Mouse (Mus musculus) neural tube, embryonic 11.5 days (tissue): Measurements from ENCODE around the gene Dst. TPM values are rescaled to one million over a fixed set of nuclear protein-coding genes. Genes with fewer than 3 reads are reported as not detected.
A peak's percentile ranks its signal among the peaks of the same experiment; 100 is the strongest.

Source experiments
- ATAC-seq: fragments of 200-750 bp; cut with Nextera tagmentation; 2 replicates; pipeline ENCODE4 v1.8.0; 2017; ENCODE audit warnings: moderate number of reproducible peaks, mild to moderate bottlenecking, moderate TSS enrichment, moderate library complexity; ENCODE audit not compliant: insufficient read depth, low FRiP score, low TSS enrichment
- DNase-seq: peaks from one replicate; pipeline ENCODE4 v3.0.0-alpha.2; 2015; ENCODE audit warnings: low spot score
- H3K27ac ChIP-seq: fragments of 300-500 bp; sonication (generic); 2 replicates; pipeline ENCODE4 v1.5.1; 2014; ENCODE audit warnings: low read depth, mild to moderate bottlenecking, low read length
- H3K27me3 ChIP-seq: fragments of 300-500 bp; sonication (generic); 2 replicates; pipeline ENCODE4 v1.6.1; 2014; ENCODE audit warnings: mild to moderate bottlenecking, low read length, mixed read lengths; ENCODE audit not compliant: control insufficient read depth, insufficient read depth
- H3K36me3 ChIP-seq: fragments of 300-500 bp; sonication (generic); 2 replicates; pipeline ENCODE4 v1.6.1; 2014; ENCODE audit warnings: mild to moderate bottlenecking, low read length, moderate library complexity, mixed read lengths; ENCODE audit not compliant: control insufficient read depth, insufficient read depth
- H3K4me1 ChIP-seq: fragments of 300-500 bp; sonication (generic); 2 replicates; pipeline ENCODE4 v1.6.1; 2014; ENCODE audit warnings: low read length, mixed read lengths; ENCODE audit not compliant: control insufficient read depth, insufficient read depth
- H3K4me2 ChIP-seq: fragments of 300-500 bp; sonication (generic); 2 replicates; pipeline ENCODE4 v1.6.1; 2014; ENCODE audit warnings: low read depth, mild to moderate bottlenecking, moderate library complexity
- H3K4me3 ChIP-seq: fragments of 300-500 bp; sonication (generic); 2 replicates; pipeline ENCODE4 v1.5.1; 2014; ENCODE audit warnings: low read depth, low read length
- H3K9ac ChIP-seq: fragments of 300-500 bp; sonication (generic); 2 replicates; pipeline ENCODE4 v1.6.1; 2014; ENCODE audit warnings: mild to moderate bottlenecking, low read length
- H3K9me3 ChIP-seq: fragments of 300-500 bp; sonication (generic); 2 replicates; pipeline ENCODE4 v1.6.1; 2016; ENCODE audit warnings: low read length; ENCODE audit not compliant: control insufficient read depth
- WGBS: fragments of 180-500 bp; shearing (Covaris S2); extraction: QIAGEN DNeasy Blood & Tissue Kit; methylation state at CpG from one replicate; pipeline ENCODE4 v1.1.7; 2014; 5-methylcytosine and 5-hydroxymethylcytosine counted together
- polyA plus RNA-seq: library from polyadenylated mRNA; unstranded; fragments of >200 nt; fragmentation: Nextera tagmentation; extraction: Ambion mirVana; gene quantifications from 2 replicates; pipeline ENCODE4 v1.2.1, GENCODE M21; 2014

The Dst gene
- 42.2 and 46.2 TPM in 2 replicates for polyA plus RNA-seq

DNA sequence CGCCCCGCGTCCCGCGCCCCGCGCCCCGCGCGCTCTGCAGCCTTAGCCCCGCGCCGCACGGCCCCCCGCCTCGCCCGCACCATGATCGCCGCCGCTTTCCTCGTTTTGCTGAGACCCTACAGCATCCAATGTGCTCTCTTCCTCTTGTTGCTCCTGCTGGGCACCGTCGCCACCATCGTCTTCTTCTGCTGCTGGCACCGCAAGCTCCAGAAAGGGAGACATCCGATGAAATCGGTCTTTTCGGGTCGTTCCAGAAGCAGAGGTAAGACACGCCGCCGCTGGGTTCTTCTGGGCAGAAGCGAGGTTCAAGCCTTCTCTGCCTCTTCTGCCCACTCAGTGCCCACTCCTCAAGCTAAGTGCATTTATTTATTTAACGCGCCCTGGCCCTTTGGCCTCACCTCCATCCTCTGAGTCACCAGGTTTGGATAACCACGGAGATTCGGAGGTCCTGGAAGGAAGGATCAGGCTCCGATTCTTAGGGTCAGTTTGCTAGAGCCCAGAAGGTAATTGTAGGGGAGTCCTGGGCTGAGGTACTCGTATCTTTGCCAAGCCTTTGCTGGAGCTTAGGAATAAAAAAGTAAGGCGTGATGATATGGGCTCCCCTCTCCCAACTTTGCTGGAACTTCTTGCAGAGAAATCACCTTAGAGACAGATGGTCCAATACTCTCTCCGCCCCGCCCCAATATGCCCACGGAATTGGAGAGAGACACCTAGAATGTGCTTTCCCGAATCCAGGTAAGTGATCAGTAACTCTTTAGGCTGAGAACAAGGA, at the start of gene Dst:
Dst (plus strand) TSS at position 35 of the 772 bp plus-strand sequence.
- H3K27ac ChIP-seq: no peak within 1 kb of the TSS
- no peak; the same call in 1 of the 2 replicates for ATAC-seq
- WGBS: 4% methylated on average over 41 of the region's 44 CpGs

DNA sequence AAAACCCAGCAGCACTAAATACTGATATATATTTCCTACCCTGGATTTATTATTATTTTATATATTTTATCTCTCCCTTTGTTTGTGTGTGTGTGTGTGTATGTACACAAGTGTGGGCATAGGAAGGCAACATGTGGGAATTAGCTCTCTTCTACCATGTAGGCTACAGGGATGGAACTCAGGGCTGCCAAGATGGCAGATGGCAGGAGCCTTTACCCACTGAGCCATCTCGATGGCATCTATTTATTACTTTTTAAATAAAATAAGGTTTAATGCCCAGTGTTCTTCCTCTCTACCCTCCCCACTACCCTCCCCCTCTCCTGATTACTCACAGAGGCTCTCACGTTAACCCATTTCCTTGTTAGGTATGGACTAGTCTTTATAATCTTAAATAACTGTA, 39.0 kb upstream of the Dst start:
- Histone ChIP-seq H3K4me3 (no peak overlapping the region), H3K9me3 (no peaks in the 10 kb centered on the region), H3K9ac (no peak overlapping the region), H3K27me3 (no peaks in the 10 kb centered on the region), H3K27ac (no peak overlapping the region), H3K36me3 (no peaks in the 10 kb centered on the region), H3K4me2 (no peak overlapping the region), H3K4me1 (no peaks in the 10 kb centered on the region)
- 92% methylated on average over 2 of the region's 2 CpGs for WGBS
- ATAC-seq (no peak), DNase-seq (no peak)

More for the DNA sequence above, at the start of gene Dst:
- Histone ChIP-seq H3K4me2 (peak within 1 kb of the TSS; percentile 66), H3K9me3 (no peaks in the 10 kb centered on the region), H3K9ac (peak within 1 kb of the TSS; percentile 71), H3K27me3 (peaks cover 6% of the 10 kb centered on the region), H3K4me1 (no peaks in the 10 kb centered on the region), H3K36me3 (no peaks in the 10 kb centered on the region), H3K4me3 (peak within 1 kb of the TSS; percentile 63)
- no peak for DNase-seq

DNA sequence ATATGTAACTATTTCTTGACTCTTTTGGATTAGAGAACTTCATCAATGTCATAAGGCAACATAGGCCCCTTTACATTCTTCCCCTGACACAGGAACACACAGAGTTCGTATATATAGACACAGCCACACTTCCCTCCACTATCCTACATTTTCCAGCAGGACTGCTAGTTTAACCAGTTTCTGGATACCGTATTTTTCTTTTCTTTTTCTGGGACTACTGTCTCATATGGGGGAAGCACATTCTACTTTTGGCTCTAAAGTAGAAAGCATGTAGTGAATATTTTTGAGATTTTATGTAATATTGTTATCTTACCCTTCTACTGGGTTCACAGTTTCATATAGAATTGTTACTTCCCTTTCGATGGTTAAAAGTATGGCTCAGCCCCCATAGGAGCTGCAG, 38.6 kb upstream of the Dst start:
- DNase-seq: no peak
- ATAC-seq: no peak

DNA sequence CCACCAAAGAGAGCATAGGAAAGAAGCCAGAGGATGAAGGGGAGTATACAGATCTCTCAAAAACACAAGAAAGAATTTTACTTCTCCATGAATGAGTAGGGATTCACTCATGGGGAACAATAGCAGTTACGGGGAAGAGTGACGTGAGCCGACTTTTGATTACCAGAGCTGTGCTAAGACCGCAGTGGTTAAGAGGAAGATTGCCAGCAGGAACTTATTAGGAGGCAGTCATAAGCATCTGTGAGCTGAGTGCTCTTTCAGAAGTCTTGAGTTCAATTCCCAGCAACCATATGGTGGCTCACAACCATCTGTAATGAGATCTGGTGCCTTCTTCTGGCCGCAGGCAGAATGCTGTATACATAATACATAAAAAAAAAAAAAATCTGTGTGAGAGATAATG, 34.5 kb upstream of the Dst start:
- no peak overlapping the region for H3K4me3 ChIP-seq
- H3K9me3 ChIP-seq: no peaks in the 10 kb centered on the region
- no peak overlapping the region for H3K4me2 ChIP-seq
- H3K4me1 ChIP-seq: no peaks in the 10 kb centered on the region
- no peak overlapping the region for H3K27ac ChIP-seq
- no peak overlapping the region for H3K9ac ChIP-seq
- no peak for ATAC-seq
- WGBS: 89% methylated on average over 5 of the region's 5 CpGs
- no peaks in the 10 kb centered on the region for H3K36me3 ChIP-seq
- H3K27me3 ChIP-seq: no peaks in the 10 kb centered on the region
- DNase-seq: no peak

More for the DNA sequence above, 38.6 kb upstream of the Dst start:
- Histone ChIP-seq H3K4me2 (no peak overlapping the region), H3K9me3 (no peaks in the 10 kb centered on the region), H3K36me3 (no peaks in the 10 kb centered on the region), H3K27ac (no peak overlapping the region), H3K4me1 (no peaks in the 10 kb centered on the region), H3K9ac (no peak overlapping the region), H3K4me3 (no peak overlapping the region), H3K27me3 (no peaks in the 10 kb centered on the region)
- 94% methylated on average over 3 of the region's 3 CpGs for WGBS

DNA sequence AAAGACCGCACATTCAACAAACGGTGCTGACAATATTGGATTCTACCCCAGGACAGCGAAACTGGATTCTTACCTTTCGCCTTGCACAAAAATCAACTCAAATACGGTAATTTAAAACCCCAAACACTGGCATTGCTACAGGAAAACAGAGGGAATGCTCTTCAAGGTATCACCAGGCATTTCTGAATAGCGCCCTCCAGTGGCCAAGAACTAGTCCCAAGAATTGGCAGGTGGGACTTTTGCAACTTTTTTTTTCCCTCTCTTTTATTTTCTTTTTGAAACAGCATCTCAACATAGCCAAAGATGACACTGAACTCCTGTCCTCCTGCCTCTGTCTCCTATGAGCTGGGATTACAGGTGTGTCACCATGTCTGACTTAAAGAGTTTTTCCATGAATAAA, 32.3 kb upstream of the Dst start:
- DNase-seq (peak; percentile 34), ATAC-seq (no peak)
- no peaks in the 10 kb centered on the region for H3K27me3 ChIP-seq
- no peaks in the 10 kb centered on the region for H3K4me1 ChIP-seq
- no peak overlapping the region for H3K4me2 ChIP-seq
- H3K4me3 ChIP-seq: no peak overlapping the region
- H3K9ac ChIP-seq: no peak overlapping the region
- H3K36me3 ChIP-seq: no peaks in the 10 kb centered on the region
- no peaks in the 10 kb centered on the region for H3K9me3 ChIP-seq
- 57% methylated on average over 6 of the region's 6 CpGs for WGBS
- H3K27ac ChIP-seq: no peak overlapping the region

DNA sequence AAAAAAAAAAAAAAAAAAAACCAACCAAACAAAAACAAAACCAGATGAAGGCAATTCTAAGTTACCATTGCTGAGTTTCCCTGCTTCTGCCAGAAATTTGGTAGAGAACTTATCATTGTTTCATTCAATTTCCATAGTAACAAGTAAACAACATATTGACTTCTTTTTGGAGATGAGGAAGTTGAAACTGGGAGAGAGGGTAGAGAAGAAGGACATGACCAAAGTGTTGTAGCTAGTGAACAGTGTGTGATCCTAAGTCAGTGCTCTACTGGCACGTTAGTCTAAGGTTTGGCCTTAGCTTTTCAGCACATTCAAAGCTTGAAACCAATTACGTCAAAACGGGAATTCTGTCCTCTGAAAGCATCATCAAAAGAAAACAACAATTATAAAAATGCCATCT, 31.6 kb upstream of the Dst start:
- H3K27me3 ChIP-seq: no peaks in the 10 kb centered on the region
- H3K9ac ChIP-seq: no peak overlapping the region
- no peak overlapping the region for H3K4me2 ChIP-seq
- H3K4me3 ChIP-seq: no peak overlapping the region
- no peaks in the 10 kb centered on the region for H3K36me3 ChIP-seq
- 83% methylated on average over 3 of the region's 3 CpGs for WGBS
- no peak overlapping the region for H3K27ac ChIP-seq
- H3K9me3 ChIP-seq: no peaks in the 10 kb centered on the region
- no peaks in the 10 kb centered on the region for H3K4me1 ChIP-seq
- ATAC-seq (no peak), DNase-seq (no peak)

DNA sequence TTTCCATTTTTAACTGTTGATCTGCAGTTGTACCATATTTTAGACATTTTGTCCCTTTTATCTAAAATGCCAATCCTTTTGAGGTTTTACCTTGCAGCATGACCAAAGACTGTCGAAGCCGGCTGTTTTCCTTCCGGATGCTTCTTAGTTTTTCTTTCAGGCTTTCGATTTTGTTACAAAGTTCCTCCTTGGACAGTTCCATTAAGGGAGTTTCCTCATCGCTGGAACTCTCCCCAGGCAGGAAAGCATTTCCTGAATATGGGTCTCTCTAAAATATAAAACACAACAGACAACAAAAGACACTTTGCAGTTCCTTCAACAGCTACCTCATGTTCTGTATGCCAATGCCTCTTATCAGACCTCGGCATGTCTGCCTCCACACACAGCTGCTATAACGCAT, 29.9 kb upstream of the Dst start:
- no peak for DNase-seq
- H3K9me3 ChIP-seq: no peaks in the 10 kb centered on the region
- no peak overlapping the region for H3K27ac ChIP-seq
- no peak for ATAC-seq
- H3K4me2 ChIP-seq: no peak overlapping the region
- 89% methylated on average over 7 of the region's 7 CpGs for WGBS
- no peaks in the 10 kb centered on the region for H3K36me3 ChIP-seq
- H3K9ac ChIP-seq: no peak overlapping the region
- no peaks in the 10 kb centered on the region for H3K4me1 ChIP-seq
- H3K4me3 ChIP-seq: no peak overlapping the region
- no peaks in the 10 kb centered on the region for H3K27me3 ChIP-seq

DNA sequence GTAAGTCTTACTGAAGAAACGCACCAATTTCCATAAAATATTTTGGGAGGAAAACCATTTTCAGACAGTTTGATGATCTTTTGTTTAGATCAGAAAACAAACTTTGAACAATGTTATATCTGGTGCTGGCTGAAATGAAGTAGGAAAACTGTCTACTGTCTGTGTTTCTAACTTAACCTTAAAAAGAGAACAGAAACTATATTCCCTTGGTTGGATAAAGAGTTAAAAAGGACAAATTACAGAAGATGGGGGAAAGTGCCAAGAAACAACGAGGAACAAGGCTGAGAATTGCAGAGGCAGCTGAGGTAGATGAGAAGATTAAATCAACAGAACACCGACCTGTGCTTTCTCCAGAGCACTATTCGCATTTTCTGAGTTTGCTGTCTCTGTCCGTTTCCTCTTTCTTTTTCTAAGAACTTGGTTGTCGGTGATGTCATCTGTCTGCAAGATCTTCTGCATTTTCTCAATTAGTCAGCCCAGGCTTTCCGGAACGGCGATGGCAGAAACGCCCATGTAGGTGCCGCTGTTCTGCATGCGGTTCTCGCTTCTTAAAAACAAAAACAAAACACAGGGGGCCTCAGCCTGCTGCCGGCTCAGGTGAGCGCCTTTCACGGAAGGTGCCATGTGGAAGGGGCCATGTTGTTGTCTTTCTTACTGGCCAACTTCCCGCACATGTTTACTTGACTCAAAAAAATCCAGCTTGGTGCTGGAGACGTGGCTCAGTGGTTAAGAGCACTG, 24.8 kb upstream of the Dst start:
- Histone ChIP-seq H3K4me2 (peak overlapping the region; percentile 12; the same call in 1 of the 2 replicates), H3K4me3 (no peak overlapping the region)
- WGBS: 29% methylated on average over 18 of the region's 18 CpGs

DNA sequence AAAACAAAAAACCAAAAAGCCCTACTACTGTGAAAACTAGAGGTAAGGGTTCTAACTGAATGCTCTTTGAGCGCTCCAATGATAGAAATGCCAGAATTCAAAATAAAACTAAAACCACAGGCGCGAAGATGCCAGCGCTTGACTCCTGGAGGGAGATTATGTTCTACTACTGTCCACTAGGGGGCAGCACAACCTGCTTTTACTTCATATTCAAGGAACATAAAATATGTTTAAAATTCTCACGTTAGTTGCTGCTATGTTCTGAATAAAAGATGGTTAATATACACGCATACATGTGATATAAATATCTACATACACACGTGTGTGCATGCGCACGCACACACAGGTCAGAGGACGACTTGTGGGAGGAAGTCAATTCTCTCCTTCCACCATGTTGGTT, 15.2 kb upstream of the Dst start:
- Histone ChIP-seq H3K4me1 (no peaks in the 10 kb centered on the region), H3K4me3 (no peak overlapping the region), H3K27ac (no peak overlapping the region), H3K36me3 (no peaks in the 10 kb centered on the region), H3K27me3 (no peaks in the 10 kb centered on the region), H3K9me3 (no peaks in the 10 kb centered on the region), H3K9ac (no peak overlapping the region), H3K4me2 (no peak overlapping the region)
- ATAC-seq (no peak), DNase-seq (peak; percentile 19)
- 70% methylated on average over 10 of the region's 10 CpGs for WGBS

More for the DNA sequence above, 24.8 kb upstream of the Dst start:
- DNase-seq (no peak), ATAC-seq (no peak)
- H3K9ac ChIP-seq: no peak overlapping the region
- no peaks in the 10 kb centered on the region for H3K27me3 ChIP-seq
- no peak overlapping the region for H3K27ac ChIP-seq
- H3K9me3 ChIP-seq: no peaks in the 10 kb centered on the region
- no peaks in the 10 kb centered on the region for H3K36me3 ChIP-seq
- no peaks in the 10 kb centered on the region for H3K4me1 ChIP-seq
